Mouse (Mus musculus) colon, adult 2 months (tissue): ENCODE data around the gene Stpg2. TPM values are rescaled to one million over a fixed set of nuclear protein-coding genes. Genes with fewer than 3 reads are reported as not detected.

Experiments used
- polyA plus RNA-seq: library from polyadenylated mRNA; depleted of rRNA; stranded (reverse); fragments of >200 nt; gene quantifications from 2 replicates; pipeline ENCODE4 v1.2.3, GENCODE M21; 2012; rRNA removed

The Stpg2 gene
- polyA plus RNA-seq = not detected in 2 replicates

GRCm38 (mm10) chr3:139205444-139205998 lies at the start of gene Stpg2:
Gene Stpg2, plus strand, starts transcription at chr3:139205694.

Other genes starting within 250 kb of the Stpg2 start
- 9.7 and 10.3 TPM in 2 replicates for gene Rap1gds1, start 130.5 kb upstream of the Stpg2 start, polyA plus RNA-seq